Mouse (Mus musculus): Measurements from ENCODE around the gene 1600014C23Rik. TPM values are rescaled to one million over a fixed set of nuclear protein-coding genes. Genes with fewer than 3 reads are reported as not detected.

Gene 1600014C23Rik
- polyA plus RNA-seq, 1 experiment from 2014 or later = 0.66 TPM

- ATAC-seq (replicated peaks; ENCODE audit: low FRiP score, low read depth) (no peak; the same call in 1 of the 2 replicates), DNase-seq (ENCODE audit: low spot score) (no peak)
- H3K9ac ChIP-seq (ENCODE audit: low read depth, low read length) = no peak overlapping the region
- H3K4me3 ChIP-seq (replicated peaks; ENCODE audit: low read depth, low read length) = no peak overlapping the region
- 0 out of 2 replicates have a peak overlapping the region, but pooled peaks have one; percentile 47 for H3K27ac ChIP-seq
- no peak for TF ChIP-seq CTCF (IDR thresholded peaks at IDR 0.05; ENCODE audit: low read depth)
- no peaks in the 10 kb centered on the region for H3K9me3 ChIP-seq (replicated peaks; ENCODE audit: low read length)
- no peaks in the 10 kb centered on the region for H3K4me1 ChIP-seq (replicated peaks; ENCODE audit: insufficient read depth, low read length)
- 90% methylated on average over 10 of the region's 10 CpGs for WGBS
- no peak overlapping the region for H3K4me2 ChIP-seq (ENCODE audit: low read length)
- H3K27me3 ChIP-seq (ENCODE audit: insufficient read depth, low read length) = no peaks in the 10 kb centered on the region
- H3K36me3 ChIP-seq (ENCODE audit: insufficient read depth, low read length) = no peaks in the 10 kb centered on the region
Measured at GRCm38 (mm10) chr17:45724574-45724921, 9.1 kb downstream of the 1600014C23Rik start.

GRCm38 (mm10) chr17:45723732-45724573 is 9.7 kb downstream of the 1600014C23Rik start:
- Histone ChIP-seq H3K27ac (peak overlapping the region; percentile 47; the same call in 1 of the 2 replicates), H3K4me1 (replicated peaks; ENCODE audit: insufficient read depth, low read length) (no peaks in the 10 kb centered on the region), H3K4me2 (ENCODE audit: low read length) (peak overlapping the region; percentile 82), H3K36me3 (ENCODE audit: insufficient read depth, low read length) (no peaks in the 10 kb centered on the region), H3K9me3 (replicated peaks; ENCODE audit: low read length) (no peaks in the 10 kb centered on the region), H3K9ac (ENCODE audit: low read depth, low read length) (peak overlapping the region; percentile 66), H3K27me3 (ENCODE audit: insufficient read depth, low read length) (no peaks in the 10 kb centered on the region), H3K4me3 (replicated peaks; ENCODE audit: low read depth, low read length) (peak overlapping the region; percentile 42)
- 2% methylated on average over 25 of the region's 25 CpGs for WGBS
- TF ChIP-seq CTCF (IDR thresholded peaks at IDR 0.05; ENCODE audit: low read depth) = peak; percentile 97
- DNase-seq (ENCODE audit: low spot score) (peak; percentile 91), ATAC-seq (replicated peaks; ENCODE audit: low FRiP score, low read depth) (peak; percentile 46; the same call in 1 of the 2 replicates)

GRCm38 (mm10) chr17:45718323-45718722 is 15.3 kb downstream of the 1600014C23Rik start:
- peak; percentile 82 for TF ChIP-seq CTCF (IDR thresholded peaks at IDR 0.05; ENCODE audit: low read depth)
- H3K9me3 ChIP-seq (replicated peaks; ENCODE audit: low read length) = no peaks in the 10 kb centered on the region
- no peaks in the 10 kb centered on the region for H3K36me3 ChIP-seq (ENCODE audit: insufficient read depth, low read length)
- H3K27ac ChIP-seq = no peak overlapping the region
- 0 out of 2 replicates have a peak, but pooled peaks cover 4% of the 10 kb centered on the region for H3K4me1 ChIP-seq (replicated peaks; ENCODE audit: insufficient read depth, low read length)
- no peaks in the 10 kb centered on the region for H3K27me3 ChIP-seq (ENCODE audit: insufficient read depth, low read length)
- no peak overlapping the region for H3K9ac ChIP-seq (ENCODE audit: low read depth, low read length)
- DNase-seq (ENCODE audit: low spot score) (peak; percentile 80), ATAC-seq (replicated peaks; ENCODE audit: low FRiP score, low read depth) (peak; percentile 23; the same call in 1 of the 2 replicates)
- 12% methylated on average over 10 of the region's 10 CpGs for WGBS
- no peak overlapping the region for H3K4me2 ChIP-seq (ENCODE audit: low read length)
- H3K4me3 ChIP-seq (replicated peaks; ENCODE audit: low read depth, low read length) = no peak overlapping the region

- Histone ChIP-seq H3K27ac (no peak overlapping the region), H3K9ac (ENCODE audit: low read depth, low read length) (no peak overlapping the region), H3K27me3 (ENCODE audit: insufficient read depth, low read length) (no peaks in the 10 kb centered on the region), H3K4me2 (ENCODE audit: low read length) (no peak overlapping the region), H3K36me3 (ENCODE audit: insufficient read depth, low read length) (no peaks in the 10 kb centered on the region), H3K9me3 (replicated peaks; ENCODE audit: low read length) (no peaks in the 10 kb centered on the region), H3K4me3 (replicated peaks; ENCODE audit: low read depth, low read length) (no peak overlapping the region), H3K4me1 (replicated peaks; ENCODE audit: insufficient read depth, low read length) (no peaks in the 10 kb centered on the region)
- WGBS = 50% methylated on average over 3 of the region's 3 CpGs
- no peak for ATAC-seq (replicated peaks; ENCODE audit: low FRiP score, low read depth)
- TF ChIP-seq CTCF (IDR thresholded peaks at IDR 0.05; ENCODE audit: low read depth) = no peak
- no peak for DNase-seq (ENCODE audit: low spot score)
Measured at GRCm38 (mm10) chr17:45711525-45711924, 22.1 kb downstream of the 1600014C23Rik start.

GRCm38 (mm10) chr17:45710407-45710806 is 23.2 kb downstream of the 1600014C23Rik start:
- no peak for TF ChIP-seq CTCF (IDR thresholded peaks at IDR 0.05; ENCODE audit: low read depth)
- 74% methylated on average over 8 of the region's 8 CpGs for WGBS
- ATAC-seq (replicated peaks; ENCODE audit: low FRiP score, low read depth) = no peak

GRCm38 (mm10) chr17:45709829-45710228 is 23.8 kb downstream of the 1600014C23Rik start:
- Histone ChIP-seq H3K9ac (ENCODE audit: low read depth, low read length) (no peak overlapping the region), H3K36me3 (ENCODE audit: insufficient read depth, low read length) (no peaks in the 10 kb centered on the region), H3K27me3 (ENCODE audit: insufficient read depth, low read length) (no peaks in the 10 kb centered on the region), H3K4me3 (replicated peaks; ENCODE audit: low read depth, low read length) (no peak overlapping the region), H3K4me2 (ENCODE audit: low read length) (no peak overlapping the region), H3K4me1 (replicated peaks; ENCODE audit: insufficient read depth, low read length) (no peaks in the 10 kb centered on the region), H3K9me3 (replicated peaks; ENCODE audit: low read length) (no peaks in the 10 kb centered on the region), H3K27ac (no peak overlapping the region)
- no peak for DNase-seq (ENCODE audit: low spot score)
- no peak for ATAC-seq (replicated peaks; ENCODE audit: low FRiP score, low read depth)
- 49% methylated on average over 3 of the region's 3 CpGs for WGBS
- TF ChIP-seq CTCF (IDR thresholded peaks at IDR 0.05; ENCODE audit: low read depth) = no peak

More at GRCm38 (mm10) chr17:45710407-45710806, 23.2 kb downstream of the 1600014C23Rik start:
- H3K4me1 ChIP-seq (replicated peaks; ENCODE audit: insufficient read depth, low read length) = no peaks in the 10 kb centered on the region
- no peak overlapping the region for H3K9ac ChIP-seq (ENCODE audit: low read depth, low read length)
- H3K36me3 ChIP-seq (ENCODE audit: insufficient read depth, low read length) = no peaks in the 10 kb centered on the region
- no peak overlapping the region for H3K4me2 ChIP-seq (ENCODE audit: low read length)
- no peaks in the 10 kb centered on the region for H3K27me3 ChIP-seq (ENCODE audit: insufficient read depth, low read length)
- no peak overlapping the region for H3K27ac ChIP-seq
- no peak overlapping the region for H3K4me3 ChIP-seq (replicated peaks; ENCODE audit: low read depth, low read length)
- no peak for DNase-seq (ENCODE audit: low spot score)
- no peaks in the 10 kb centered on the region for H3K9me3 ChIP-seq (replicated peaks; ENCODE audit: low read length)
